Mouse (Mus musculus): ENCODE data around the gene BC048671. TPM values are rescaled to one million over a fixed set of nuclear protein-coding genes. Genes with fewer than 3 reads are reported as not detected.
A peak's percentile ranks its signal among the peaks of the same experiment; 100 is the strongest.

BC048671 gene
- polyA plus RNA-seq, 1 experiment from 2014 or later, result not detected

GRCm38 (mm10) chr6:90320429-90320828, 19.4 kb downstream of the BC048671 start:
- Histone ChIP-seq H3K27ac (ENCODE audit: low read length) (no peak overlapping the region), H3K4me1 (ENCODE audit: control insufficient read depth, insufficient read depth, low read length) (no peaks in the 10 kb centered on the region), H3K27me3 (ENCODE audit: control insufficient read depth, insufficient read depth, low read length) (no peaks in the 10 kb centered on the region), H3K36me3 (ENCODE audit: control insufficient read depth, insufficient read depth, low read length) (no peaks in the 10 kb centered on the region), H3K9me3 (ENCODE audit: control insufficient read depth, low read depth, low read length) (no peaks in the 10 kb centered on the region), H3K4me2 (replicated peaks; ENCODE audit: low read depth, low read length) (no peak overlapping the region), H3K4me3 (ENCODE audit: low read depth, low read length) (no peak overlapping the region), H3K9ac (replicated peaks; ENCODE audit: low read depth, low read length) (no peak overlapping the region)
- ATAC-seq (ENCODE audit: insufficient number of reproducible peaks, insufficient read depth, low FRiP score, low read depth), result no peak
- 75% methylated on average over 5 of the region's 5 CpGs for WGBS

DNA sequence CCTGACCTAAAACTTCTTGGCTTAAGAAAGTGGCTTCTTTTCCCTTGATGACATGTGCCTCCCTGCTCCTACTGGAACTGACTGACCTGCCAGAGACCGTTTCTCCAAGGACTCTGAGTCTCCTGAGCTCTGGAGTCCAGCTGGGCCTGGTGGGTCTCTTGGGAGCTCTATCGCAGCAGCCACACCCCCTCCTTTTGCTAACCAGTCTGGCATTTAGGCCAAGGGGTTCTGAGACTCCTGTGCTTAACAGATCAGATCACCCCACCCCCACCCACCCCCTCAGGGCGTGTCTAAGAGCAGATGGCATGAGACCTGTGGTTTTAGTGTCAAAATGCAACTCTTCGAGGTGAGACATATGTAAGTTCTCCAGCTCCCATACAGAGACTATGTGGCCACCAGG, 20.8 kb downstream of the BC048671 start:
- Histone ChIP-seq H3K36me3 (ENCODE audit: control insufficient read depth, insufficient read depth, low read length) (no peaks in the 10 kb centered on the region), H3K9me3 (ENCODE audit: control insufficient read depth, low read depth, low read length) (no peaks in the 10 kb centered on the region), H3K4me1 (ENCODE audit: control insufficient read depth, insufficient read depth, low read length) (no peaks in the 10 kb centered on the region), H3K9ac (replicated peaks; ENCODE audit: low read depth, low read length) (no peak overlapping the region), H3K27ac (ENCODE audit: low read length) (no peak overlapping the region), H3K4me3 (ENCODE audit: low read depth, low read length) (no peak overlapping the region), H3K27me3 (ENCODE audit: control insufficient read depth, insufficient read depth, low read length) (no peaks in the 10 kb centered on the region), H3K4me2 (replicated peaks; ENCODE audit: low read depth, low read length) (no peak overlapping the region)
- WGBS, result 51% methylated on average over 4 of the region's 4 CpGs
- ATAC-seq (ENCODE audit: insufficient number of reproducible peaks, insufficient read depth, low FRiP score, low read depth), result no peak

DNA sequence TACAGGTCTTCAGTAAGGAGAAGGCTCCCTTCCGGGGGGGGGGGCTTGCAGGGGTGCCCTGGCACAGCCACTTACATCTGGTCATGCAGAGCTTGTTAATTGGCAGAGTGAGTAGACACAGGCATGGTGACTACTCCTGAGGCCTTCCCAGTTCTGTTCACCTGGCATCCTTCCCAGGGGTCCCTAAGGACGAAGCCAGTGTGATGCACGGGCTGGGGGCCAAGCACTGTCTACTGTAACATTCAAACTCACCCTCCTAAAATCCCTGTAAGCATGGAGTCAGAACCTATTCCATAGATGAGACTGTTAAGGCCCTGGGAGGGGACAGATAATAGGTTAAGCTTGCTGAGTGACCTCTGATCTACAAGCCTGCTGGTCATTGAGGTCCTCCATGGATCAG, 23.0 kb downstream of the BC048671 start:
- WGBS, result 72% methylated on average over 3 of the region's 3 CpGs
- peak; percentile 14; the same call in 1 of the 2 replicates for ATAC-seq (ENCODE audit: insufficient number of reproducible peaks, insufficient read depth, low FRiP score, low read depth)

DNA sequence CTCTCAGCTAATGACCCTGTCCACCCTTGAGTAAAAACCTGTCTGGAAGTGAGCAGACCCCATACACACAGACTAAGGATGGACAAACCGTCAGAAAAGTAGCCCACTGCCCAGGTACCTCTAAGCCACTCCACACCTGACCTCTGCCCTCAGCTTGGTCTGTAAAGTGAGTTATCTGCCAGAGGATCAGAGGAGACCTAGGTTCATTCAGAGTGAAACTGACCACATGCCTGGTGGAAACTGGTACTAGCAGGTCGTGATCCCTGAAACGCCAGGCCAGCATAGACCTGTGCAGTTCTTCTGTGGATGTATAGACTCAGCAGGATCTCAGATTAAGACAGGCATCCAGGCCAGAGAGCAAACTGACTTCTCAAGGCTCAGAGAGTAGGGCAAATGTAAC, 23.4 kb downstream of the BC048671 start:
- Histone ChIP-seq H3K36me3 (ENCODE audit: control insufficient read depth, insufficient read depth, low read length) (no peaks in the 10 kb centered on the region), H3K27ac (ENCODE audit: low read length) (no peak overlapping the region), H3K4me2 (replicated peaks; ENCODE audit: low read depth, low read length) (no peak overlapping the region), H3K4me3 (ENCODE audit: low read depth, low read length) (no peak overlapping the region), H3K27me3 (ENCODE audit: control insufficient read depth, insufficient read depth, low read length) (no peaks in the 10 kb centered on the region), H3K9ac (replicated peaks; ENCODE audit: low read depth, low read length) (no peak overlapping the region), H3K9me3 (ENCODE audit: control insufficient read depth, low read depth, low read length) (no peaks in the 10 kb centered on the region), H3K4me1 (ENCODE audit: control insufficient read depth, insufficient read depth, low read length) (no peaks in the 10 kb centered on the region)
- no peak for ATAC-seq (ENCODE audit: insufficient number of reproducible peaks, insufficient read depth, low FRiP score, low read depth)
- WGBS, result 61% methylated on average over 3 of the region's 3 CpGs

More for the DNA sequence above, 23.0 kb downstream of the BC048671 start:
- no peak overlapping the region for H3K27ac ChIP-seq (ENCODE audit: low read length)
- no peaks in the 10 kb centered on the region for H3K36me3 ChIP-seq (ENCODE audit: control insufficient read depth, insufficient read depth, low read length)
- no peak overlapping the region for H3K9ac ChIP-seq (replicated peaks; ENCODE audit: low read depth, low read length)
- H3K27me3 ChIP-seq (ENCODE audit: control insufficient read depth, insufficient read depth, low read length), result no peaks in the 10 kb centered on the region
- H3K4me2 ChIP-seq (replicated peaks; ENCODE audit: low read depth, low read length), result no peak overlapping the region
- H3K4me3 ChIP-seq (ENCODE audit: low read depth, low read length), result no peak overlapping the region
- H3K4me1 ChIP-seq (ENCODE audit: control insufficient read depth, insufficient read depth, low read length), result no peaks in the 10 kb centered on the region
- H3K9me3 ChIP-seq (ENCODE audit: control insufficient read depth, low read depth, low read length), result no peaks in the 10 kb centered on the region

DNA sequence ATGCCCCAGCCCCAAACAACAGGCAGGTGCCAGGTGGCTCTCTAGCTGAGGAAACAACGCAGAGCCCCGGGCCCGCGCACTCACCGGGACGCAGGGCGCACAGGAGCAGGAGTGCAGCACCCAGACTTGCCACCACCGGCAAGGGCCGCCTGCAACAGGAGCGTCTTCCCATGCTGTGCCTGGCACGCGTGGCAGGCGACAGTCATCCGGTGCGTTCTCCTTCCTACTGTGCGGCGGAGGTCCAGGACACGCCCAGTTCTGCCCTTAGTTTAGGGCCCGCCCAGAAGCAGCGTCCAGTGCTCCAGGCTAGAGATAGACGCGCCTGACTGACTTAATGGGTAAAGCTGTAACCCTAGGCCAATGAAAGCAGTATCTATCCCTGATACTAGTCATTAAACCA, 24.0 kb downstream of the BC048671 start, which contains the start of gene Chst13:
Gene Chst13 (minus strand): TSS at position 195 of the 400 bp plus-strand sequence.
- ATAC-seq (ENCODE audit: insufficient number of reproducible peaks, insufficient read depth, low FRiP score, low read depth), result no peak
- H3K4me2 ChIP-seq (replicated peaks; ENCODE audit: low read depth, low read length), result peak within 1 kb of the TSS; percentile 40
- H3K4me3 ChIP-seq (ENCODE audit: low read depth, low read length), result peak within 1 kb of the TSS; percentile 9; the same call in 1 of the 2 replicates
- no peaks in the 10 kb centered on the region for H3K4me1 ChIP-seq (ENCODE audit: control insufficient read depth, insufficient read depth, low read length)
- H3K27me3 ChIP-seq (ENCODE audit: control insufficient read depth, insufficient read depth, low read length), result no peaks in the 10 kb centered on the region
- no peaks in the 10 kb centered on the region for H3K36me3 ChIP-seq (ENCODE audit: control insufficient read depth, insufficient read depth, low read length)
- 2% methylated on average over 22 of the region's 22 CpGs for WGBS
- H3K9me3 ChIP-seq (ENCODE audit: control insufficient read depth, low read depth, low read length), result no peaks in the 10 kb centered on the region
- no peak within 1 kb of the TSS for H3K27ac ChIP-seq (ENCODE audit: low read length)
- H3K9ac ChIP-seq (replicated peaks; ENCODE audit: low read depth, low read length), result no peak within 1 kb of the TSS

GRCm38 (mm10) chr6:90327670-90328069, 26.7 kb downstream of the BC048671 start:
- no peaks in the 10 kb centered on the region for H3K36me3 ChIP-seq (ENCODE audit: control insufficient read depth, insufficient read depth, low read length)
- no peak overlapping the region for H3K9ac ChIP-seq (replicated peaks; ENCODE audit: low read depth, low read length)
- H3K4me2 ChIP-seq (replicated peaks; ENCODE audit: low read depth, low read length), result no peak overlapping the region
- H3K27ac ChIP-seq (ENCODE audit: low read length), result no peak overlapping the region
- ATAC-seq (ENCODE audit: insufficient number of reproducible peaks, insufficient read depth, low FRiP score, low read depth), result no peak
- H3K27me3 ChIP-seq (ENCODE audit: control insufficient read depth, insufficient read depth, low read length), result no peaks in the 10 kb centered on the region
- no peak overlapping the region for H3K4me3 ChIP-seq (ENCODE audit: low read depth, low read length)
- H3K9me3 ChIP-seq (ENCODE audit: control insufficient read depth, low read depth, low read length), result no peaks in the 10 kb centered on the region
- WGBS, result 23% methylated on average over 6 of the region's 6 CpGs
- H3K4me1 ChIP-seq (ENCODE audit: control insufficient read depth, insufficient read depth, low read length), result no peaks in the 10 kb centered on the region

- Histone ChIP-seq H3K4me3 (ENCODE audit: low read depth, low read length) (no peak overlapping the region), H3K4me2 (replicated peaks; ENCODE audit: low read depth, low read length) (no peak overlapping the region), H3K36me3 (ENCODE audit: control insufficient read depth, insufficient read depth, low read length) (no peaks in the 10 kb centered on the region), H3K27me3 (ENCODE audit: control insufficient read depth, insufficient read depth, low read length) (no peaks in the 10 kb centered on the region), H3K4me1 (ENCODE audit: control insufficient read depth, insufficient read depth, low read length) (no peaks in the 10 kb centered on the region), H3K9ac (replicated peaks; ENCODE audit: low read depth, low read length) (no peak overlapping the region), H3K27ac (ENCODE audit: low read length) (no peak overlapping the region), H3K9me3 (ENCODE audit: control insufficient read depth, low read depth, low read length) (no peaks in the 10 kb centered on the region)
- WGBS, result 21% methylated on average over 1 of the region's 1 CpGs
- no peak for ATAC-seq (ENCODE audit: insufficient number of reproducible peaks, insufficient read depth, low FRiP score, low read depth)
Measured at GRCm38 (mm10) chr6:90329953-90330352, 28.9 kb downstream of the BC048671 start.

GRCm38 (mm10) chr6:90332561-90333425, 31.8 kb downstream of the BC048671 start, which contains the start of gene Uroc1:
Gene Uroc1, plus strand, starts transcription at chr6:90333284.
- 82% methylated on average over 7 of the region's 7 CpGs for WGBS
- no peak; the same call in 1 of the 2 replicates for ATAC-seq (ENCODE audit: insufficient number of reproducible peaks, insufficient read depth, low FRiP score, low read depth)
- Histone ChIP-seq H3K27ac (ENCODE audit: low read length) (no peak within 1 kb of the TSS), H3K27me3 (ENCODE audit: control insufficient read depth, insufficient read depth, low read length) (no peaks in the 10 kb centered on the region), H3K4me2 (replicated peaks; ENCODE audit: low read depth, low read length) (no peak within 1 kb of the TSS), H3K9ac (replicated peaks; ENCODE audit: low read depth, low read length) (no peak within 1 kb of the TSS), H3K36me3 (ENCODE audit: control insufficient read depth, insufficient read depth, low read length) (no peaks in the 10 kb centered on the region), H3K9me3 (ENCODE audit: control insufficient read depth, low read depth, low read length) (no peaks in the 10 kb centered on the region), H3K4me1 (ENCODE audit: control insufficient read depth, insufficient read depth, low read length) (no peaks in the 10 kb centered on the region), H3K4me3 (ENCODE audit: low read depth, low read length) (no peak within 1 kb of the TSS)
